Mouse (Mus musculus) small intestine, adult 2 months (tissue): Measurements from ENCODE around the gene Ppp4r4.

ENCODE experiments used
- CTCF ChIP-seq: fragments of 200-500 bp; IDR thresholded peaks from 2 replicates; pipeline ENCODE4 v1.5.1; 2012; ENCODE audit warnings: low read depth, mild to moderate bottlenecking, control low read depth, inconsistent platforms, low read length, moderate library complexity, mixed read lengths; ENCODE audit not compliant: insufficient replicate concordance, insufficient read length; ENCODE audit errors: extremely low read depth
- POLR2A ChIP-seq: fragments of 200-500 bp; IDR thresholded peaks from 2 replicates; pipeline ENCODE4 v1.6.1; 2012; ENCODE audit warnings: low read depth, mild to moderate bottlenecking, control low read depth, inconsistent platforms, low read length, moderate library complexity

DNA sequence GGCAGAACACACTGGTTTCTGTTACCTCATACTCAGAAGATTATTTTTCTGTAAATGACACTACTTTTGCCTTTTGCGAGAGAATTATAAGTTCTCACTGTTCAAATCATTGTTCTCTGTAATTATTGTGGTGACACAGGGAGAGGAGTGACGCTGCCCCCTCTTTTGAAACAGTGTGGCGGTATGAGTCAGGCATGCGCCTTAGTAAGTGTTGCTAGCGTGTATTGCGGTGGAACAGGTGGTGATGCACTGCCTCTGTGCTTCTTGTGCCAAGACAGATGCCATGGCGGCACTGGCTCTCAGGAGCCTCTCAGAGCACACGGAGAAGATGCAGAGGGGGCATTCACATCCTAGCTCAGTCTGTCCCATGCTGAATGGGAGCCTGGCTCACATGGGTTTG, 22.2 kb upstream of the Ppp4r4 start:
- TF ChIP-seq POLR2A = no peak
- no peak for TF ChIP-seq CTCF
